Mouse (Mus musculus): Measurements from ENCODE around the gene Ifi47. TPM values are rescaled to one million over a fixed set of nuclear protein-coding genes. Genes with fewer than 3 reads are reported as not detected.

Gene Ifi47
- total RNA-seq, 1 experiment = 0.22 TPM

- Histone ChIP-seq H3K9ac (ENCODE audit: insufficient read depth, low read depth, low read length, poor library complexity, severe bottlenecking) (no peak overlapping the region), H3K27ac (ENCODE audit: insufficient read depth, low read depth, low read length, poor library complexity, severe bottlenecking) (no peak overlapping the region), H3K4me1 (ENCODE audit: control insufficient read depth in 2 of 2, insufficient read depth in 2 of 2, low read length in 2 of 2, poor library complexity in 1 of 2) (peaks cover 0 to 3% of the 10 kb centered on the region in 2 experiments; a peak in 1 of 4 replicates), H3K4me3 (ENCODE audit: insufficient read depth in 1 of 2, low read depth in 1 of 2, low read length in 2 of 2, poor library complexity in 1 of 2, severe bottlenecking in 1 of 2) (no peak overlapping the region), H3K36me3 (ENCODE audit: control insufficient read depth, insufficient read depth, low read length, poor library complexity, severe bottlenecking) (no peaks in the 10 kb centered on the region), H3K9me3 (ENCODE audit: control insufficient read depth, insufficient read depth, low read depth, low read length) (no peaks in the 10 kb centered on the region)
- in situ Hi-C loops (cut with MboI; ENCODE audit: low sequenced_read_pairs in 2 of 2, unreplicated experiment in 2 of 2) = no loop called here
- TF ChIP-seq ZNF384 (IDR thresholded peaks at IDR 0.05; ENCODE audit: low read depth, low read length) (no peak), CHD2 (IDR thresholded peaks at IDR 0.05; ENCODE audit: low read depth, low read length) (no peak), MAFK (IDR thresholded peaks at IDR 0.05; ENCODE audit: insufficient read depth, low read depth, low read length) (no peak), HCFC1 (IDR thresholded peaks at IDR 0.05; ENCODE audit: borderline replicate concordance, insufficient read depth, low read length) (no peak), ZC3H11A (IDR thresholded peaks at IDR 0.05; ENCODE audit: borderline replicate concordance, low read depth, low read length) (no peak)
- DNase-seq (ENCODE audit: low read depth, low spot score) = no peak
Measured at GRCm38 (mm10) chr11:49090551-49090950, 14.2 kb downstream of the Ifi47 start.

DNA sequence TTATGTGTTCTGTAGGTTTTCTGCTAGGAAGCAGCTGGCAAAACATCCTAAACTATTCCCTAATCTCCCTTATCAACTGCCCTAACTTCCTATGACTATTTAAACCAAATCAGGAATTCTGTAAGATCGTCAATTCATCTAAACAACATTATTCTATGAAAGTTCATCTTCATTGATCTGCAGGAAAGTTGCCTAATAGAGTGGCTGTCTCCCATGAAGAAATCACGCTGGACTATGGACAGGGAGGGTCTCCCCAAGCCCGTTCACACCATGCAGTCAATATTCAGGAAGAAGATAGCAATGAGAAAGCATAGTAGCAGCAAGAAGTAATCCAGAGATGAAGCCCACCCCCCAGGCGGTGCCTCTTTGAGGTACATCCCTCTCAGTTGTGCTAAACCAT is 14.8 kb downstream of the Ifi47 start:
- Histone ChIP-seq H3K27ac (ENCODE audit: insufficient read depth, low read depth, low read length, poor library complexity, severe bottlenecking) (no peak overlapping the region), H3K9ac (ENCODE audit: insufficient read depth, low read depth, low read length, poor library complexity, severe bottlenecking) (no peak overlapping the region), H3K9me3 (ENCODE audit: control insufficient read depth, insufficient read depth, low read depth, low read length) (no peaks in the 10 kb centered on the region), H3K36me3 (ENCODE audit: control insufficient read depth, insufficient read depth, low read length, poor library complexity, severe bottlenecking) (no peaks in the 10 kb centered on the region), H3K4me3 (ENCODE audit: insufficient read depth in 1 of 2, low read depth in 1 of 2, low read length in 2 of 2, poor library complexity in 1 of 2, severe bottlenecking in 1 of 2) (no peak overlapping the region), H3K4me1 (ENCODE audit: control insufficient read depth in 2 of 2, insufficient read depth in 2 of 2, low read length in 2 of 2, poor library complexity in 1 of 2) (peaks cover 0 to 3% of the 10 kb centered on the region in 2 experiments; a peak in 1 of 4 replicates)
- in situ Hi-C loops (cut with MboI; ENCODE audit: low sequenced_read_pairs in 2 of 2, unreplicated experiment in 2 of 2) = no loop called here
- TF ChIP-seq CHD2 (IDR thresholded peaks at IDR 0.05; ENCODE audit: low read depth, low read length) (no peak), ZNF384 (IDR thresholded peaks at IDR 0.05; ENCODE audit: low read depth, low read length) (no peak), MAFK (IDR thresholded peaks at IDR 0.05; ENCODE audit: insufficient read depth, low read depth, low read length) (no peak), ZC3H11A (IDR thresholded peaks at IDR 0.05; ENCODE audit: borderline replicate concordance, low read depth, low read length) (no peak), HCFC1 (IDR thresholded peaks at IDR 0.05; ENCODE audit: borderline replicate concordance, insufficient read depth, low read length) (no peak)
- DNase-seq (ENCODE audit: low read depth, low spot score) = no peak

DNA sequence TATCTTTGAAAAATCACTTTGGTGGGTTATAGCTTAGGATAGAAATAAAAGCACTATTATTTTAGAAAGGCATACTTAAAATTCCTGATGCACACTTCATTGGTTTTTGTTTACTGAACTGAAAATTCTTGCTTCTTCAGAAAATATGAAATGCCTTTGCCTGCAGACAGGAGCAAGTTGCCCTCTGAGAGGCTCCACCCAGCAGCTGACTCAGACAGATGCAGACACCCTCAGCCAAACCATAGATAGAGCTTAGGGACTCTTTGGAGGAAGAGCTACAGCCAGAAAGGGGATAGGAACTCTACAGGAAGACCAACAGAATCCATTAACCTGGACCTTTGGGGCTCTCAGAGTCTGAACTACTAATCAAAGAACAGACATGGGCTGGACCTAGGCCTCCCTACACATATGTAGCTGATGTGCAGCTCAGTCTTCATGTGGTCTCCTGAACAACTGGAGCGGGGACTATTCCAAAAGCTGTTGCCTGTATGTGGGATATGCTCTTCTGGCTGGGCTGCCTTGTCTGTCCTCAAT is 15.7 kb downstream of the Ifi47 start:
- DNase-seq (ENCODE audit: low read depth, low spot score) = no peak
- Histone ChIP-seq H3K4me3 (ENCODE audit: insufficient read depth in 1 of 2, low read depth in 1 of 2, low read length in 2 of 2, poor library complexity in 1 of 2, severe bottlenecking in 1 of 2) (no peak overlapping the region), H3K9ac (ENCODE audit: insufficient read depth, low read depth, low read length, poor library complexity, severe bottlenecking) (no peak overlapping the region), H3K27ac (ENCODE audit: insufficient read depth, low read depth, low read length, poor library complexity, severe bottlenecking) (no peak overlapping the region), H3K36me3 (ENCODE audit: control insufficient read depth, insufficient read depth, low read length, poor library complexity, severe bottlenecking) (no peaks in the 10 kb centered on the region), H3K4me1 (ENCODE audit: control insufficient read depth in 2 of 2, insufficient read depth in 2 of 2, low read length in 2 of 2, poor library complexity in 1 of 2) (peaks cover 0 to 3% of the 10 kb centered on the region in 2 experiments; a peak in 1 of 4 replicates), H3K9me3 (ENCODE audit: control insufficient read depth, insufficient read depth, low read depth, low read length) (no peaks in the 10 kb centered on the region)
- TF ChIP-seq CHD2 (IDR thresholded peaks at IDR 0.05; ENCODE audit: low read depth, low read length) (no peak), HCFC1 (IDR thresholded peaks at IDR 0.05; ENCODE audit: borderline replicate concordance, insufficient read depth, low read length) (no peak), MAFK (IDR thresholded peaks at IDR 0.05; ENCODE audit: insufficient read depth, low read depth, low read length) (no peak), ZC3H11A (IDR thresholded peaks at IDR 0.05; ENCODE audit: borderline replicate concordance, low read depth, low read length) (no peak), ZNF384 (IDR thresholded peaks at IDR 0.05; ENCODE audit: low read depth, low read length) (no peak)
- in situ Hi-C loops (cut with MboI; ENCODE audit: low sequenced_read_pairs in 2 of 2, unreplicated experiment in 2 of 2) = no loop called here

DNA sequence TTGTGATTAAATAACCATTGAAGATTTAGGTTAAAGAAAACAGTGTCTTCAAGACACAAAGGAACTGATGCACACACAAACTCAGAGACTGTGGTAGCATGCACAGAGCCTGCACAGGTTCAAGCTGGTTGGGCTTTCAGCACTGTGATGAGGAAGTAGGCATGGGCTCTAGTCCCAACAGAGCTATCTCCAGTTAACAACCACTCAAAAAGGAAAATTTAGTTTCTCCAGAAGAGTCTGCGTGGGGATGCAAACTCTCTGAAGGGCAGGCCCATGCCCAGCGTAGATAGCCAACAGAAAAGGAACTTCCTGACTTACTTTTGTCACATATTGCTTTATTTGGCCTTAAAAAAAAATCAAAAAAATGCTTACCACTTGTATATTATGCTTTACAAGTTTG is 16.4 kb downstream of the Ifi47 start:
- no peak for TF ChIP-seq HCFC1 (IDR thresholded peaks at IDR 0.05; ENCODE audit: borderline replicate concordance, insufficient read depth, low read length)
- no peak for TF ChIP-seq CHD2 (IDR thresholded peaks at IDR 0.05; ENCODE audit: low read depth, low read length)
- TF ChIP-seq ZNF384 (IDR thresholded peaks at IDR 0.05; ENCODE audit: low read depth, low read length) = no peak
- no peak for TF ChIP-seq MAFK (IDR thresholded peaks at IDR 0.05; ENCODE audit: insufficient read depth, low read depth, low read length)
- no peak for TF ChIP-seq ZC3H11A (IDR thresholded peaks at IDR 0.05; ENCODE audit: borderline replicate concordance, low read depth, low read length)
- in situ Hi-C loops (cut with MboI; ENCODE audit: low sequenced_read_pairs in 2 of 2, unreplicated experiment in 2 of 2) = no loop called here
- Histone ChIP-seq H3K4me3 (ENCODE audit: insufficient read depth in 1 of 2, low read depth in 1 of 2, low read length in 2 of 2, poor library complexity in 1 of 2, severe bottlenecking in 1 of 2) (no peak overlapping the region), H3K9me3 (ENCODE audit: control insufficient read depth, insufficient read depth, low read depth, low read length) (no peaks in the 10 kb centered on the region), H3K36me3 (ENCODE audit: control insufficient read depth, insufficient read depth, low read length, poor library complexity, severe bottlenecking) (no peaks in the 10 kb centered on the region), H3K4me1 (ENCODE audit: control insufficient read depth in 2 of 2, insufficient read depth in 2 of 2, low read length in 2 of 2, poor library complexity in 1 of 2) (peaks cover 0 to 2% of the 10 kb centered on the region in 2 experiments; a peak in 1 of 4 replicates), H3K9ac (ENCODE audit: insufficient read depth, low read depth, low read length, poor library complexity, severe bottlenecking) (no peak overlapping the region), H3K27ac (ENCODE audit: insufficient read depth, low read depth, low read length, poor library complexity, severe bottlenecking) (no peak overlapping the region)
- DNase-seq (ENCODE audit: low read depth, low spot score) = no peak
